Mouse (Mus musculus): ENCODE data around the gene Akr1b8. TPM values are rescaled to one million over a fixed set of nuclear protein-coding genes. Genes with fewer than 3 reads are reported as not detected.
"Not testable (repeated sequence)": the region's sequence is repeated elsewhere in the genome, so short reads cannot be mapped to it uniquely, and the experiment has no call there.

Gene Akr1b8
- polyA plus RNA-seq, 1 experiment from 2014 or later, result 4.4 TPM

DNA sequence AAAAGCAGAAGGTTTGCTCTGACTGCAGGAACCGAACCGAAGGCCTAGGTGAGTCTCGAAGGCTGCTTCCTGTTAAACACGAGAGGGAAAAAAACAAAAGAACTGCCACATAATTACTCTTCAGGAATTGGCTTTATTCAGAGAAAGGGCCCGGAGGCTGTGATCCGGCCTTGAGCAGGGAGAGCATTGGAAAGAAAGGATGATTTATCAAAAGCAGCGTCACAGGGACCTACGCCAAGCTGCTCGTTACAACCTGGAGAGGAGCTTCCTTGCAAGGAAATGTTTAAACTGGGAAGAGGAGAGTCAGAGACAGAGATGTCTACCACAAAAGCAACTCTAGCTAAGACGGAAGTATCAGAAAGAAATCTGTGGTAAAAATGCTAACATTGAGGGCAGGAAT is 53.5 kb downstream of the Akr1b8 start:
- H3K9ac ChIP-seq, result no peak overlapping the region
- WGBS (ENCODE audit: insufficient replicate concordance), result 69% methylated on average over 10 of the region's 10 CpGs
- H3K4me3 ChIP-seq (replicated peaks), result no peak overlapping the region
- no peaks in the 10 kb centered on the region for H3K27me3 ChIP-seq
- ATAC-seq (ENCODE audit: insufficient read depth), result no peak
- no peak overlapping the region for H3K4me2 ChIP-seq
- no peaks in the 10 kb centered on the region for H3K36me3 ChIP-seq (replicated peaks)
- no peaks in the 10 kb centered on the region for H3K9me3 ChIP-seq (replicated peaks)
- no peak overlapping the region for H3K27ac ChIP-seq (replicated peaks)
- H3K4me1 ChIP-seq (replicated peaks), result peaks cover 5% of the 10 kb centered on the region; the same call in 1 of the 2 replicates

DNA sequence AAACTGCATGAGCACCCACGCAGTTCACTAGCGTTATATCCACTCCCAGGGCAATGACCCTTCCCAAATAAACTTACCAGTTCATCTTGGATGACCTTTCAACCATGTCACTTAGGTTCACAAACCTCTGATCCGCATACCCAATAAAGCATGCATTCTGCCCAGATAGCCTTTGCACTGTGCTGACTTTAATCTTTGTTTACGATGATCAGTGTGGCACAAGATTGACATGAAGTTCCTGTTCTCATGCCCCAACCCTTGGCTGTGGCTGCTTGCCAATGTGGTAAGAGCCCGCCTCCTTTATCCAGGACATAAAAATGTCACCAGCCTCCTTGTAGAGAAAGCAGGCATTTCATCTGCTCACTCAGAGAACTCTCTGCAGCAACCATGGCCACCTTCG is 58.1 kb downstream of the Akr1b8 start, which contains the start of gene Akr1b7:
TSS of gene Akr1b7 (plus strand) at position 312 of the 400 bp plus-strand sequence.
- Histone ChIP-seq H3K27ac (replicated peaks) (no peak within 1 kb of the TSS), H3K4me2 (no peak within 1 kb of the TSS), H3K4me3 (replicated peaks) (no peak within 1 kb of the TSS), H3K9ac (no peak within 1 kb of the TSS), H3K36me3 (replicated peaks) (no peaks in the 10 kb centered on the region), H3K4me1 (replicated peaks) (peaks cover 12% of the 10 kb centered on the region; the same call in 1 of the 2 replicates), H3K27me3 (no peaks in the 10 kb centered on the region), H3K9me3 (replicated peaks) (no peaks in the 10 kb centered on the region)
- ATAC-seq (ENCODE audit: insufficient read depth), result 0 out of 2 replicates have a peak, but pooled peaks have one; percentile 25
- WGBS (ENCODE audit: insufficient replicate concordance), result 50% methylated on average over 6 of the region's 6 CpGs

DNA sequence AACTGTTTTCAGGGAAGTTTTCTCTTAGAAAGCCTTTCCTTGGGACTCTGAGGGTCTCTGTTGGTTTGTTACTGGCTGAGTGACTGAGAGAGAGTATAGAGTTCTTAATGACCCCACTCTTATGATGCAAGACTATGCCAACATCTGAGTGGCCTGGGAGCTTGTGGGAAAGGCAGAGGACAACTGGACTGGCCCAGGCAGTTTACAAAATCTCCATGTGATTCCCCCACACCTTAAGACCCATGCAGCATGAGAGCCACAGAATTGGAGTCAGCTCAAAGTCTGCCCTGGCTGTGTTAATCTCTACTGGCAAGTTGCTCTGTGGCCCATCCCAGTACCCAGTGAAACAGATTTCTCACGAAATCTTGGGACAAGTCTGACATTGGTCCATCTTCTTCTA is 58.8 kb downstream of the Akr1b8 start:
- H3K4me1 ChIP-seq (replicated peaks), result peaks cover 12% of the 10 kb centered on the region; the same call in 1 of the 2 replicates
- H3K9ac ChIP-seq, result no peak overlapping the region
- H3K4me3 ChIP-seq (replicated peaks), result no peak overlapping the region
- WGBS (ENCODE audit: insufficient replicate concordance), result 58% methylated on average over 1 of the region's 1 CpGs
- H3K27ac ChIP-seq (replicated peaks), result no peak overlapping the region
- no peak for ATAC-seq (ENCODE audit: insufficient read depth)
- no peaks in the 10 kb centered on the region for H3K36me3 ChIP-seq (replicated peaks)
- H3K27me3 ChIP-seq, result no peaks in the 10 kb centered on the region
- H3K4me2 ChIP-seq, result no peak overlapping the region
- no peaks in the 10 kb centered on the region for H3K9me3 ChIP-seq (replicated peaks)

DNA sequence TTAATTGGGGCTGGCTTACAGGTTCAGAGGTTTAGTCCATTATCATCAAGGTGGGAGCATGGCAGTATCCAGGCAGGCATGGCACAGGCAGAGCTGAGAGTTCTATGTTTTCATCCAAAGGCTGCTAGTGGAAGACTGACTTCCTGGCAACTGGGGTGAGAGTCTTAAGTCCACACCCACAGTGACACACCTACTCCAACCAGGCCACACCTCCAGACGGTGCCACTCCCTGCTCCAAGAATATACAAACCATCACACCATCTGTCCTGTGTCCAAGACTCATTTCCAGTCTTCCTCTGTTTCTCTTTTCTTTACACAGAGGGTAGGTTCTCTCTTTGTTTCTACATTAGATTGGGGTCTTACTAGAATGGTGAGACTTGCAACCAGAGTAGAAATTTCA is 59.5 kb downstream of the Akr1b8 start:
- ATAC-seq (ENCODE audit: insufficient read depth), result not testable (repeated sequence)

DNA sequence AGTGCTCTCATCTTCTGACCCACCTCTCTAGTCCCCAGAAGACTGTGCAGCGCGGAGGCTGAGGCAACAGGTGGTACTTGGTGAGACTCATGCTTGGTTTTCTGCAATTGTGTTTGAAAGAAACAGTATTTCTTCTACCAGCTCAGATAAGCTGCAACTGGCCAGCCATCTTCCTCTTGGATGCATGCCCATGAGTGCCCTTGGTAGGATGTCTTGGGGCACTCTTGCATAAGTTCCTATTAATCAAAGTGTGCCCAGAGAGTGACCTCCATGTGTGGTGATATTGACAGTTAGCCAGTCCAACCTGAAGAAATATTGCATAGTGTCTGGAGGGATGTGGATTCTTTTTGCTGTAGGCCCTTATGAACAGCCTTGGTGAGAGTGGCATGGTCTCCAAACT is 62.6 kb downstream of the Akr1b8 start:
- H3K4me1 ChIP-seq (replicated peaks), result peaks cover 12% of the 10 kb centered on the region; the same call in 1 of the 2 replicates
- H3K9me3 ChIP-seq (replicated peaks), result no peaks in the 10 kb centered on the region
- H3K9ac ChIP-seq, result no peak overlapping the region
- ATAC-seq (ENCODE audit: insufficient read depth), result no peak
- no peaks in the 10 kb centered on the region for H3K36me3 ChIP-seq (replicated peaks)
- H3K4me3 ChIP-seq (replicated peaks), result no peak overlapping the region
- H3K27ac ChIP-seq (replicated peaks), result no peak overlapping the region
- no peak overlapping the region for H3K4me2 ChIP-seq
- no peaks in the 10 kb centered on the region for H3K27me3 ChIP-seq
- WGBS (ENCODE audit: insufficient replicate concordance), result 75% methylated on average over 2 of the region's 2 CpGs

More for the DNA sequence above, 59.5 kb downstream of the Akr1b8 start:
- not testable (repeated sequence) for H3K36me3 ChIP-seq (replicated peaks); H3K4me2 ChIP-seq; H3K9me3 ChIP-seq (replicated peaks); H3K27ac ChIP-seq (replicated peaks); H3K27me3 ChIP-seq; H3K4me3 ChIP-seq (replicated peaks); H3K9ac ChIP-seq
- 26% methylated on average over 1 of the region's 1 CpGs for whole genome bisulfite sequencing (ENCODE audit: insufficient replicate concordance)
- peaks cover 12% of the 10 kb centered on the region; the same call in 1 of the 2 replicates for H3K4me1 ChIP-seq (replicated peaks)

Other genes with a start within 250 kb of the Akr1b8 start
- gene Slc35b4, start 177.0 kb upstream of the Akr1b8 start, polyA plus RNA-seq (2015; fragmentation: Nextera tagmentation; extraction: Ambion mirVana), result 19.5 and 21.4 TPM in 2 replicates
- 40.0 and 43.5 TPM in 2 replicates for gene Akr1b3, start 36.6 kb upstream of the Akr1b8 start, polyA plus RNA-seq (2015; fragmentation: Nextera tagmentation; extraction: Ambion mirVana)
- 7.0 and 8.7 TPM in 2 replicates for gene Akr1b10, start 30.1 kb downstream of the Akr1b8 start, polyA plus RNA-seq (2015; fragmentation: Nextera tagmentation; extraction: Ambion mirVana)
- 17.6 and 18.1 TPM in 2 replicates for gene Akr1b7, start 58.2 kb downstream of the Akr1b8 start, polyA plus RNA-seq (2015; fragmentation: Nextera tagmentation; extraction: Ambion mirVana)
- gene Bpgm, start 122.1 kb downstream of the Akr1b8 start, polyA plus RNA-seq (2015; fragmentation: Nextera tagmentation; extraction: Ambion mirVana), result 194 and 219 TPM in 2 replicates
- gene Cald1, start 244.4 kb downstream of the Akr1b8 start, polyA plus RNA-seq (2015; fragmentation: Nextera tagmentation; extraction: Ambion mirVana), result 58.0 and 63.2 TPM in 2 replicates

Data from liver, embryonic 15.5 days (tissue).